ENCODE assay signal across 8 mouse cellular contexts in genomic region chr7:89516551-89517459, GRCm38 (mm10). TPM values are rescaled to one million over a fixed set of nuclear protein-coding genes. Genes with fewer than 3 reads are reported as not detected.
A peak's percentile ranks its signal among the peaks of the same experiment; 100 is the strongest.
DNase-seq lines count a peak whose midpoint lies in the region; ATAC-seq and TF ChIP-seq lines count a peak whose summit lies in the region.

No protein-coding gene starts in this region.

- H3K9ac ChIP-seq in lung, postnatal 0 days (replicated peaks; ENCODE audit: low read depth), result peak overlapping the region; percentile 23; the same call in 1 of the 2 replicates
- peak overlapping the region; percentile 76 for H3K9ac ChIP-seq in forebrain, embryonic 12.5 days
- peak overlapping the region; percentile 83 for H3K9ac ChIP-seq in kidney, embryonic 16.5 days (replicated peaks; ENCODE audit: low read length)

- H3K4me2 ChIP-seq in lung, postnatal 0 days (replicated peaks; ENCODE audit: low read depth, low read length), result peak overlapping the region; percentile 95
- peak overlapping the region; percentile 95 for H3K4me2 ChIP-seq in forebrain, embryonic 12.5 days
- peak overlapping the region; percentile 78 for H3K4me2 ChIP-seq in kidney, embryonic 16.5 days (replicated peaks; ENCODE audit: low read depth, low read length)
- H3K4me2 ChIP-seq in myocyte (ENCODE audit: low read depth), result peak overlapping the region; percentile 85

- no peak for TF ChIP-seq CTCF in lung, postnatal 0 days (IDR thresholded peaks at IDR 0.05)

- TF ChIP-seq EP300 in lung, postnatal 0 days (IDR thresholded peaks at IDR 0.05), result no peak; the same call in 1 of the 2 replicates

- H3K79me2 ChIP-seq in myocyte (ENCODE audit: control insufficient read depth, insufficient read depth), result peaks cover 56% of the 10 kb centered on the region

- peak overlapping the region; percentile 59 for H3K4me3 ChIP-seq in lung, postnatal 0 days (ENCODE audit: low read depth, low read length)
- H3K4me3 ChIP-seq in forebrain, embryonic 12.5 days (replicated peaks), result peak overlapping the region; percentile 75
- H3K4me3 ChIP-seq in kidney, embryonic 16.5 days (ENCODE audit: low read length), result peak overlapping the region; percentile 70
- H3K4me3 ChIP-seq in myocyte, result peak overlapping the region; percentile 57

- WGBS in lung, postnatal 0 days, result 7% methylated on average over 24 of the region's 32 CpGs
- 9% methylated on average over 32 of the region's 32 CpGs for WGBS in forebrain, embryonic 12.5 days
- WGBS in kidney, embryonic 16.5 days, result 5% methylated on average over 32 of the region's 32 CpGs

- H3K27me3 ChIP-seq in lung, postnatal 0 days (replicated peaks; ENCODE audit: insufficient read depth, low read length), result peaks cover 4% of the 10 kb centered on the region; the same call in 1 of the 2 replicates
- H3K27me3 ChIP-seq in forebrain, embryonic 12.5 days, result peaks cover 10% of the 10 kb centered on the region; the same call in 1 of the 2 replicates
- no peaks in the 10 kb centered on the region for H3K27me3 ChIP-seq in kidney, embryonic 16.5 days (ENCODE audit: insufficient read depth, low read length)
- H3K27me3 ChIP-seq in myocyte (ENCODE audit: control insufficient read depth, insufficient read depth, insufficient read length), result no peaks in the 10 kb centered on the region

- H3ac ChIP-seq in myocyte (ENCODE audit: control insufficient read depth, insufficient read length), result peak overlapping the region; percentile 46

- H3K36me3 ChIP-seq in lung, postnatal 0 days (ENCODE audit: insufficient read depth, low read length), result no peaks in the 10 kb centered on the region
- H3K36me3 ChIP-seq in forebrain, embryonic 12.5 days (replicated peaks), result no peaks in the 10 kb centered on the region
- H3K36me3 ChIP-seq in kidney, embryonic 16.5 days (ENCODE audit: insufficient read depth, low read length), result no peaks in the 10 kb centered on the region
- peaks cover 11% of the 10 kb centered on the region for H3K36me3 ChIP-seq in myocyte (ENCODE audit: control insufficient read depth, insufficient read depth)

- peak; percentile 36 for DNase-seq in lung, postnatal 0 days (ENCODE audit: low spot score)
- DNase-seq in lung, postnatal 10 days, result no peak
- DNase-seq in thymus, postnatal 0 days (ENCODE audit: low spot score), result no peak
- DNase-seq in layer of hippocampus, adult 18-20 months (ENCODE audit: low spot score in 2 of 2), result no peak
- DNase-seq in layer of hippocampus, adult 11-12 months (ENCODE audit: low spot score), result no peak

- H3K4me1 ChIP-seq in lung, postnatal 0 days (ENCODE audit: insufficient read depth, low read depth, low read length), result no peaks in the 10 kb centered on the region
- H3K4me1 ChIP-seq in forebrain, embryonic 12.5 days, result peaks cover 25% of the 10 kb centered on the region
- H3K4me1 ChIP-seq in kidney, embryonic 16.5 days (ENCODE audit: insufficient read depth, low read length), result peaks cover 19% of the 10 kb centered on the region

- no peak for TF ChIP-seq POLR2A in myocyte (IDR thresholded peaks at IDR 0.05; ENCODE audit: insufficient read length, low read depth)

- peak; percentile 23 for ATAC-seq in lung, postnatal 0 days
- peak; percentile 45; the same call in 1 of the 2 replicates for ATAC-seq in forebrain, embryonic 12.5 days (ENCODE audit: low FRiP score)
- peak; percentile 70 for ATAC-seq in kidney, embryonic 16.5 days (ENCODE audit: low FRiP score, low TSS enrichment)

- no peaks in the 10 kb centered on the region for H3K9me3 ChIP-seq in lung, postnatal 0 days (ENCODE audit: low read length)
- H3K9me3 ChIP-seq in forebrain, embryonic 12.5 days, result no peaks in the 10 kb centered on the region
- H3K9me3 ChIP-seq in kidney, embryonic 16.5 days (ENCODE audit: low read length), result peaks cover 6% of the 10 kb centered on the region; the same call in 1 of the 2 replicates

- no peak overlapping the region for H3K27ac ChIP-seq in lung, postnatal 0 days (ENCODE audit: low read length)
- H3K27ac ChIP-seq in forebrain, embryonic 12.5 days, result 0 out of 2 replicates have a peak overlapping the region, but pooled peaks have one; percentile 42
- H3K27ac ChIP-seq in kidney, embryonic 16.5 days (ENCODE audit: low read length), result peak overlapping the region; percentile 86

TF ChIP-seq in myocyte, 11 proteins besides CTCF, POLR2A, EP300 and RAD21:
- TF ChIP-seq POLR2AphosphoS2 (IDR thresholded peaks at IDR 0.05; ENCODE audit: insufficient read length, low read depth) (no peak), USF1 (IDR thresholded peaks at IDR 0.05; ENCODE audit: low read depth) (peak; percentile 61)

RNA-seq across cellular contexts. Expression of gene Prss23, which starts 10.2 kb away (rescaled TPM):
- polyA plus RNA-seq in lung, postnatal 0 days (2015; fragmentation: Nextera tagmentation; extraction: Ambion mirVana), result 78.6 and 86.6 TPM in 2 replicates
- polyA plus RNA-seq in forebrain, embryonic 12.5 days (2016; fragmentation: Nextera tagmentation; extraction: Ambion mirVana), result 21.3 and 22.3 TPM in 2 replicates
- polyA plus RNA-seq in kidney, embryonic 16.5 days (2015; fragmentation: Nextera tagmentation; extraction: Ambion mirVana), result 93.2 and 105 TPM in 2 replicates
- polyA plus RNA-seq in myocyte (2012; fragmentation: generic; extraction: Trizol), result 98.5 TPM
- 6.4 and 7.2 TPM in 2 replicates for polyA plus RNA-seq in thymus, postnatal 0 days (2015; fragmentation: Nextera tagmentation; extraction: Ambion mirVana)
- total RNA-seq in layer of hippocampus, adult 18-20 months (2021), result 10 to 100 TPM; 16.5 to 16.6 TPM

Comparison
In these comparisons a context has a peak if more than half of its experiments do, and no peak if none do; other contexts are left out.
1. H3K9ac ChIP-seq: peak in every context shown above with its lines; median percentile 83 in kidney, embryonic 16.5 days; 76 in forebrain, embryonic 12.5 days; 23 in lung, postnatal 0 days.